Mouse (Mus musculus) MEL (cell line): Measurements from ENCODE around the gene BC025920.

ENCODE experiments used
- CHD2 ChIP-seq: IDR thresholded peaks from 2 replicates; pipeline ENCODE4 v1.6.1; 2011; ENCODE audit warnings: low read length, improper control_type of control experiment
- CTCF ChIP-seq, 3 experiments: IDR thresholded peaks in 2 of 3; conservative IDR thresholded peaks in 1 of 3; 2 replicates each; pipeline ENCODE4 v1.5.1; 2011 to 2012; ENCODE audit warnings: low read length in 3 of 3, low read depth in 2 of 3, mild to moderate bottlenecking in 2 of 3, improper control_type of control experiment in 1 of 3, inconsistent platforms in 1 of 3, mixed read lengths in 1 of 3, moderate library complexity in 1 of 3; ENCODE audit not compliant: control insufficient read depth in 1 of 3, insufficient read depth in 1 of 3, poor library complexity in 1 of 3, severe bottlenecking in 1 of 3
- HCFC1 ChIP-seq: IDR thresholded peaks from 2 replicates; pipeline ENCODE4 v1.6.1; 2012; ENCODE audit warnings: low read depth, mild to moderate bottlenecking, inconsistent platforms, low read length, improper control_type of control experiment, moderate library complexity
- MXI1 ChIP-seq: IDR thresholded peaks from 2 replicates; pipeline ENCODE4 v1.6.1; 2011; ENCODE audit warnings: mild to moderate bottlenecking, low read depth, low read length, improper control_type of control experiment
- TAL1 ChIP-seq: IDR thresholded peaks from 2 replicates; pipeline ENCODE4 v1.6.1; 2012; ENCODE audit warnings: mild to moderate bottlenecking, inconsistent platforms, low read length, moderate library complexity, mixed read lengths
- USF2 ChIP-seq, 2 experiments: IDR thresholded peaks; 2 replicates each; pipeline ENCODE4 v1.6.1; 2011 to 2012; ENCODE audit warnings: improper control_type of control experiment in 2 of 2, low read length in 2 of 2, borderline replicate concordance in 1 of 2, inconsistent platforms in 1 of 2, low read depth in 1 of 2, mild to moderate bottlenecking in 1 of 2; ENCODE audit not compliant: insufficient read depth in 1 of 2
- ZC3H11A ChIP-seq: IDR thresholded peaks from 2 replicates; pipeline ENCODE4 v1.6.1; 2012; ENCODE audit warnings: low read depth, mild to moderate bottlenecking, inconsistent platforms, low read length, improper control_type of control experiment

DNA sequence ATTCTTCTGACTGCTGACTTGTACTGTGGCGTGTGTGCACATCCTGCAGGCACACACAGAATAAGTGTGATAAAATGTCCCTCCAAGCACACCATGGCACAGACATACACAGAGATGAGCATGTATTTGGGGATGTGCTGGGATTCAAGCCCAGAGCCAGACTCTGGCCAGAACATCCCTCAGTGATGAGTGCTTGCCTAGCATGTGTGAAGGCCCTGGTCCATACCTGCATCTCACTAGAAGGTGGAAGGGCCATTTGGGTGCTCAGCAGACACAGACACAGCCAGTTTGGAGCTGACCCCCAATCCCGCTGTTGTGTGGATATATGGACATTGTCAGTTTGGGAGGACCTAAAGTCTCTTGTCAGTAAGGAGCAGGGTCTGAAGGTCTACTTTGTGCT is 35.5 kb downstream of the BC025920 start:
- TF ChIP-seq MXI1, result no peak
- TF ChIP-seq TAL1, result no peak
- no peak for TF ChIP-seq CTCF (IDR thresholded peaks at IDR 0.05 in 2 of 3, conservative IDR thresholded peaks at IDR 0.05 in 1 of 3; ENCODE audit: control insufficient read depth in 1 of 3, insufficient read depth in 1 of 3, low read depth in 2 of 3, low read length in 3 of 3, poor library complexity in 1 of 3, severe bottlenecking in 1 of 3)
- TF ChIP-seq USF2 (IDR thresholded peaks at IDR 0.05; ENCODE audit: borderline replicate concordance in 1 of 2, insufficient read depth in 1 of 2, low read depth in 1 of 2, low read length in 2 of 2), result no peak
- TF ChIP-seq HCFC1, result no peak
- no peak for TF ChIP-seq CHD2
- TF ChIP-seq ZC3H11A, result no peak
